8 mouse cellular contexts compared by ENCODE assay signal in genomic region chr16:13671685-13672385, GRCm38 (mm10). TPM values are rescaled to one million over a fixed set of nuclear protein-coding genes. Genes with fewer than 3 reads are reported as not detected.
A peak's percentile ranks its signal among the peaks of the same experiment; 100 is the strongest.
DNase-seq lines count a peak whose midpoint lies in the region; ATAC-seq lines count a peak whose summit lies in the region.

Bfar (plus strand) TSS chr16:13671858.
3110001I22Rik (plus strand) TSS chr16:13671929.

- intact Hi-C loops in left cerebral cortex, postnatal 10 days (cut with DNase I), result no loop called here

- peak; percentile 71 for ATAC-seq in inflammation-experienced regulatory T-cells, adult 6 months
- peak; percentile 66 for ATAC-seq in megakaryocyte-erythroid progenitor cell, adult 5-6 weeks (replicated peaks; ENCODE audit: low FRiP score, low TSS enrichment, poor library complexity, severe bottlenecking)

- DNase-seq in adipocyte (ENCODE audit: low spot score), result peak; percentile 97
- DNase-seq in embryo, embryonic 10 days (ENCODE audit: low spot score), result peak; percentile 98
- peak; percentile 87 for DNase-seq in gastrocnemius, postnatal 10 days
- peak; percentile 86 to 94 for DNase-seq in left cerebral cortex, postnatal 10 days (ENCODE audit: extremely low spot score in 1 of 2, low spot score in 2 of 2)
- peak; percentile 85 for DNase-seq in right cerebral cortex, postnatal 25 days
- peak; percentile 87 for DNase-seq in urinary bladder, postnatal 4 days (ENCODE audit: low spot score in 2 of 2)

RNA-seq across cellular contexts. Expression of gene Bfar, which starts in this region (rescaled TPM):
- 10 to 100 TPM; 27.6 to 35.0 TPM for total RNA-seq in gastrocnemius, postnatal 10 days (2021)
- polyA plus RNA-seq in inflammation-experienced regulatory T-cells, adult 6 months (2017; shearing (Covaris generic)), result 10 to 100 TPM; 43.7 to 64.9 (median 51.1) TPM
- total RNA-seq in left cerebral cortex, postnatal 10 days (2021), result 10 to 100 TPM; 36.8 to 39.0 TPM
- total RNA-seq in megakaryocyte-erythroid progenitor cell, adult 5-6 weeks (2014; fragmentation: Nextera tagmentation), result 22.2 and 26.0 TPM in 2 replicates
- total RNA-seq in megakaryocyte-erythroid progenitor cell, adult 5-6 weeks (2017), result 29.5 and 35.2 TPM in 2 replicates

RNA-seq across cellular contexts. Expression of gene 3110001I22Rik, which starts in this region (rescaled TPM):
- total RNA-seq in gastrocnemius, postnatal 10 days (2021), result 1 to 10 TPM; 1.5 to 4.2 TPM
- polyA plus RNA-seq in inflammation-experienced regulatory T-cells, adult 6 months (2017; shearing (Covaris generic)), result 1 to 10 TPM; 7.5 to 9.0 (median 8.4) TPM
- 1 to 10 TPM; 3.2 to 5.5 TPM for total RNA-seq in left cerebral cortex, postnatal 10 days (2021)
- total RNA-seq in megakaryocyte-erythroid progenitor cell, adult 5-6 weeks (2014; fragmentation: Nextera tagmentation), result 4.7 and 5.1 TPM in 2 replicates
- total RNA-seq in megakaryocyte-erythroid progenitor cell, adult 5-6 weeks (2017), result 10.7 and 19.8 TPM in 2 replicates

Comparison
In these comparisons a context has a peak if more than half of its experiments do, and no peak if none do; other contexts are left out.
1. Peak in every context shown above with its lines: DNase-seq and ATAC-seq.